Mouse (Mus musculus) B cell, adult 67 days (primary cell): ENCODE data around the gene Tas2r131. TPM values are rescaled to one million over a fixed set of nuclear protein-coding genes. Genes with fewer than 3 reads are reported as not detected.

Experiments used
- total RNA-seq, 2 experiments: library from RNA; stranded (reverse); gene quantifications; 4 replicates each; pipeline ENCODE4 v1.2.4; 2023

Gene Tas2r131
- not detected for total RNA-seq

DNA sequence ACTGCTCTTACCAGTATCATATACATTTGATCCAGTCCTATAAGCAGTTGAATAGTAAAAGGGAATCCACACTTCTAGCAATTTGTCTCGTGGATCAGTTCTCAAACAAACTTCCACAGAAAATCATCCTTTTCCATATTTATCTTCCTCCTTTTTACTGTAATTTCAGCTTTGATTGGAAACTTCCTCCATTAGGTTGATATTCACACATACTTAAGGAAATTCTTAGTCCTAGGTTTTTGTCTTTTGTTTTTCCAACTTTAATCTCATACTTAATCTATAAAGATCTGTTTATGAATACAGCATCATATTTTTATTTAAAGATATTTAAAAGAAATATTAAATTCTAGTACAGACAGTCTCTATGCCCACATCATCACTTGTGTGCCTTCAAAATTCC is at the start of gene Tas2r131:
Tas2r131 (minus strand) TSS at position 101 of the 400 bp plus-strand sequence.

DNA sequence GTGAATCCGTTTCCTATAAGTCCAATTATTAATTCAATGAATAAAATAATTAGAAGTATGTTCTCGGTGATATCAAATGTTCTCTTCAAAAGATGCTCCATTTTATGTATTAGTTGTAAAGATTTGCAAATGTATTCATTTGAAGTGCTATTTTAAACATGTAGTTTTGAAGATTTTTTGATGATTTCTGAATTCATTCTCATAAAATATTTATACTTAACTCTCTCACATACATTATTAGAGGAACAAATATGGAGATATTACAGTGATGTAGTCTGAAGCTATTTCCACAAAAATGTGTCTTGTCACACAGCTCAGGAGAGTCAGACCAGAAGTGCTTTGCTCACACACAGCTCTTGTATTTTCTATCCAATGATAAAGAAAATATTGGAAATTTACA is 23.1 kb upstream of the Tas2r131 start, which contains the start of gene Tas2r109:
Tas2r109 (minus strand) TSS at position 101 of the 400 bp plus-strand sequence.

DNA sequence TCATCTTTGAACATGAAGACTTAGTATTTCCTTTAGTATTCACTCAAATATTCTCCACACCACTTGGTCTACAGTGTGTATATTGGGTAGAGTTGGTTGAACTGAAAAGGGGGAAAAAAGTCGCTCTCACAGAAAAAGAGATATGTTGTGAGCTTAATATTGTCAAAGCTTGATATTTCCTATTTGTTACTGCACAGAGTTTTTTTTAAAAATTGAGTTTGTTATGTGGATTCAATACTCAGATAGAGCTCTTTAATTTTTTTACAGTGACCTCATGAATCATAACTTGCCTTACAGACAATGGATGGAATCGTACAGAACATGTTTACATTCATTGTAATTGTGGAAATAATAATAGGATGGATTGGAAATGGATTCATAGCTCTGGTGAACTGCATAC is 6.9 kb downstream of the Tas2r131 start, which contains the start of gene Tas2r129:
Tas2r129 (plus strand) TSS at position 301 of the 400 bp plus-strand sequence.

DNA sequence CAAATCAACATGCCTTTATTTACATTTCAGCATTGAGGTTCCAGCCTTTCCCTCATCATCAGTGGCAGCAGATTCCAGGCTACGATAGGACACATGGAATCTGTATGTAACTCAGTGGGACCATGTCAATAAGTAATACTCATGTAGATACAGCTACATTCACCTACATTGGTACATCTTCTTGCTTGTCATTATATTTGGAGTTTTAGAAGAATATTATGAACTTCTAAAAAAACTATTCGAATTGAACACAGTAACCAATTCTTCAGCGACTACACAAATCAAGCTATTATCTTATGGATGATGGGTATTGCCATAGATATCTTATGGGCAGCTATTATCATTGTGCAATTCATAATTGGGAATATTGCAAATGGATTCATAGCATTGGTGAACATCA is 48.4 kb downstream of the Tas2r131 start, which contains the start of gene Tas2r125:
Tas2r125 (plus strand) TSS at position 301 of the 400 bp plus-strand sequence.

Other genes with a start within 250 kb of the Tas2r131 start
- not detected for gene Tas2r122, start 246.0 kb downstream of the Tas2r131 start, total RNA-seq
- gene Tas2r115, start 219.9 kb downstream of the Tas2r131 start, total RNA-seq, result not detected
- not detected for gene Tas2r124, start 203.2 kb downstream of the Tas2r131 start, total RNA-seq
- gene Tas2r102, start 195.8 kb downstream of the Tas2r131 start, total RNA-seq, result not detected
- not detected for gene Tas2r136, start 179.8 kb downstream of the Tas2r131 start, total RNA-seq
- gene Tas2r117, start 155.1 kb downstream of the Tas2r131 start, total RNA-seq, result not detected
- gene Tas2r123, start 110.8 kb downstream of the Tas2r131 start, total RNA-seq, result not detected
- not detected for gene Tas2r116, start 102.5 kb downstream of the Tas2r131 start, total RNA-seq
- not detected for gene Tas2r110, start 89.9 kb downstream of the Tas2r131 start, total RNA-seq
- gene Tas2r113, start 64.9 kb downstream of the Tas2r131 start, total RNA-seq, result not detected
- not detected for gene Tas2r125, start 48.3 kb downstream of the Tas2r131 start, total RNA-seq
- gene Tas2r129, start 6.8 kb downstream of the Tas2r131 start, total RNA-seq, result not detected
- gene Tas2r109, start 23.0 kb upstream of the Tas2r131 start, total RNA-seq, result not detected
- gene Tas2r103, start 79.2 kb upstream of the Tas2r131 start, total RNA-seq, result not detected
- gene Tas2r140, start 97.9 kb upstream of the Tas2r131 start, total RNA-seq, result not detected
- 10 to 100 TPM; 13.0 to 13.3 TPM for gene Smim10l1, start 147.0 kb upstream of the Tas2r131 start, total RNA-seq